Mouse (Mus musculus): ENCODE data around the gene Gna15.

GRCm38 (mm10) chr10:81474461-81474860 is 49.6 kb downstream of the Gna15 start:
- no peak for TF ChIP-seq CTCF (IDR thresholded peaks at IDR 0.05; ENCODE audit: borderline replicate concordance, insufficient read depth, low read depth, low read length)
- no peak for TF ChIP-seq POLR2A (IDR thresholded peaks at IDR 0.05; ENCODE audit: borderline replicate concordance, insufficient read depth, low read length)

Measured in cerebellum, adult 2 months (tissue).